Mouse (Mus musculus): ENCODE measurements around the gene Kif21a. TPM values are rescaled to one million over a fixed set of nuclear protein-coding genes. Genes with fewer than 3 reads are reported as not detected.

Gene Kif21a
- polyA plus RNA-seq, 1 experiment from 2014 or later: 13.3 TPM

DNA sequence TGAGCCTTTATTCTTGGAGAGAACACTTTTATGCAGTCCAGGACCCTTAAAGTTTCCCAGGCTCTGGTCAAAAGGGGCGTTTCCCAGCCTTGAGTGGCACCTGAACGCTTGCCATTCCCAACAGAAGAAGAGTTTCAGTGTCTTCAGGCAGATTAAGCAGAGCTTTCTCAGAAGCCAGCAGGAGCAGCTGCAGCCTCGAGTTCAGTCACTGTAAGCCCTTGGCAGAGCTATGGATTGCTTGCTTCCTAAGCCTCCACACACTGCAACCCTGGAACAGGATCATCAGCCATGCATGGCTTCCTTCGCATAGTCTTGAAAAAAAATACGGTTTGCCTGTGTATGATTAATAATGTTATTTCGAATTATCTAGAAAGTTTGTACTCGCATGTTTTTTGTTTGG, 14.1 kb upstream of the Kif21a start:
- DNase-seq (ENCODE audit: low spot score): no peak
- Histone ChIP-seq H3K4me3 (ENCODE audit: low read depth, low read length) (no peak overlapping the region), H3K4me1 (ENCODE audit: control insufficient read depth, insufficient read depth, low read length) (no peaks in the 10 kb centered on the region), H3K9me3 (replicated peaks; ENCODE audit: control insufficient read depth, low read length) (no peaks in the 10 kb centered on the region), H3K4me2 (ENCODE audit: low read depth, low read length) (no peak overlapping the region), H3K36me3 (replicated peaks; ENCODE audit: control insufficient read depth, insufficient read depth, low read depth, low read length) (no peaks in the 10 kb centered on the region), H3K27me3 (ENCODE audit: control insufficient read depth, insufficient read depth, low read length) (no peaks in the 10 kb centered on the region), H3K9ac (replicated peaks; ENCODE audit: low read length) (no peak overlapping the region), H3K27ac (replicated peaks; ENCODE audit: low read depth, low read length) (no peak overlapping the region)
- no peak for ATAC-seq (replicated peaks; ENCODE audit: insufficient number of reproducible peaks, low FRiP score, low TSS enrichment, low read depth)
- WGBS: 70% methylated on average over 7 of the region's 7 CpGs

DNA sequence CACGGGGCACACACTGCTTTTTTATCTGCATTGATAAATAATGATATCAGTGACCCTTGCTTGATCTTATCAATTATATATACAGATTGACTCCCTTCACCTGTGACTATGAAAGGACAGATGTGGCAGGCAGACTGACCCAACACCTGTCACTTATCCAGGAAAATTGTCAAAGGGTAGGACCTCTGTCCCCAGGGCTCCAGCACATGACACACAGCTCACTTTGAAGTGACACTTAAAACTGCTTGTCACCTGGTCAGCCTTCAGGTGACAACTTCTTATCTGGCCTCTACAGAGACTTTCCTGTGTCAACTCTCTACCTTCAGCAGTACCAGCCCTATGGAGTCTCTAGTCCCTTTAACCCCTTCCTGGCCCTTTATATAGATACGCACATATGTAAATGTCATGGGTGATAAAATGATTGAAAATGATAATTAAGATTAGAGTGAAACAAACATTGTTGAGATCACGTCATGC, 7.2 kb upstream of the Kif21a start:
- no peak for DNase-seq (ENCODE audit: low spot score)
- no peak overlapping the region for H3K27ac ChIP-seq (replicated peaks; ENCODE audit: low read depth, low read length)
- H3K4me1 ChIP-seq (ENCODE audit: control insufficient read depth, insufficient read depth, low read length): no peaks in the 10 kb centered on the region
- 65% methylated on average over 3 of the region's 3 CpGs for WGBS
- H3K4me3 ChIP-seq (ENCODE audit: low read depth, low read length): no peak overlapping the region
- H3K36me3 ChIP-seq (replicated peaks; ENCODE audit: control insufficient read depth, insufficient read depth, low read depth, low read length): no peaks in the 10 kb centered on the region
- H3K9me3 ChIP-seq (replicated peaks; ENCODE audit: control insufficient read depth, low read length): no peaks in the 10 kb centered on the region
- H3K9ac ChIP-seq (replicated peaks; ENCODE audit: low read length): no peak overlapping the region
- H3K27me3 ChIP-seq (ENCODE audit: control insufficient read depth, insufficient read depth, low read length): no peaks in the 10 kb centered on the region
- H3K4me2 ChIP-seq (ENCODE audit: low read depth, low read length): no peak overlapping the region
- ATAC-seq (replicated peaks; ENCODE audit: insufficient number of reproducible peaks, low FRiP score, low TSS enrichment, low read depth): no peak

DNA sequence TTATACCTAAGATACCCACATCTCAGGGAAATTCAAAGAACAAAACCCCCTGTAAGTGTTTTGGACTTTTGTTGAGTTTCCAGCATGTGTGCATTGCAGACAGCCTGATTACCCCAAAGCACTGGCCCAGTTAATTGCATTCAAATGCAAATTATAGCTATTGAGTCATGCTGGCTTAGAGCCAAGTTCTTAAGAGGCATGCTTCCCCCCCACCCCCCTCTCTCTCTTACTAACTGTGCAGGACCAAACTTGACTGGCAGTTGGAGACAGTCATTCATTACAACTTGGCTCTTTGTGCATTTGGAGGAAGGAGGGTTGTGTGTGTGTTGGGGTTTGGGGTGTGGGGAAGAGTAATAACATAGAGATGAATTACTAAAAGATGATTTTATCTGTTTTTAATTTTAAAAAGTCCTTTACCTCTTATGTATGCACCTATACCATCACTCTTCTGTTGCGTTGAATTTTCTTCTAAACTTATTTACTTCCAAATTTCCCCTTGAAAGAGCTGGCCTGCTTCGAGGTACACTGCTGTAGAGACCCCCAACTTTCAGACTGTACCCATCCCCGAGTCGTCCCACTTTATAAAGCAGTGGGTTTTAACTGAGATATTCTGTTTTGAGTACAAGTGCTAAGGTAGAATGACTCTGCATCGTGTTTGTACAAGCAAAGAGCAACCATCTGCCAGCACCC, 6.6 kb upstream of the Kif21a start:
- Histone ChIP-seq H3K9ac (replicated peaks; ENCODE audit: low read length) (no peak overlapping the region), H3K9me3 (replicated peaks; ENCODE audit: control insufficient read depth, low read length) (no peaks in the 10 kb centered on the region), H3K36me3 (replicated peaks; ENCODE audit: control insufficient read depth, insufficient read depth, low read depth, low read length) (no peaks in the 10 kb centered on the region), H3K4me1 (ENCODE audit: control insufficient read depth, insufficient read depth, low read length) (no peaks in the 10 kb centered on the region), H3K27ac (replicated peaks; ENCODE audit: low read depth, low read length) (no peak overlapping the region), H3K27me3 (ENCODE audit: control insufficient read depth, insufficient read depth, low read length) (no peaks in the 10 kb centered on the region), H3K4me3 (ENCODE audit: low read depth, low read length) (no peak overlapping the region), H3K4me2 (ENCODE audit: low read depth, low read length) (no peak overlapping the region)
- 46% methylated on average over 5 of the region's 5 CpGs for WGBS
- DNase-seq (ENCODE audit: low spot score) (peak; percentile 82), ATAC-seq (replicated peaks; ENCODE audit: insufficient number of reproducible peaks, low FRiP score, low TSS enrichment, low read depth) (peak; percentile 82)

DNA sequence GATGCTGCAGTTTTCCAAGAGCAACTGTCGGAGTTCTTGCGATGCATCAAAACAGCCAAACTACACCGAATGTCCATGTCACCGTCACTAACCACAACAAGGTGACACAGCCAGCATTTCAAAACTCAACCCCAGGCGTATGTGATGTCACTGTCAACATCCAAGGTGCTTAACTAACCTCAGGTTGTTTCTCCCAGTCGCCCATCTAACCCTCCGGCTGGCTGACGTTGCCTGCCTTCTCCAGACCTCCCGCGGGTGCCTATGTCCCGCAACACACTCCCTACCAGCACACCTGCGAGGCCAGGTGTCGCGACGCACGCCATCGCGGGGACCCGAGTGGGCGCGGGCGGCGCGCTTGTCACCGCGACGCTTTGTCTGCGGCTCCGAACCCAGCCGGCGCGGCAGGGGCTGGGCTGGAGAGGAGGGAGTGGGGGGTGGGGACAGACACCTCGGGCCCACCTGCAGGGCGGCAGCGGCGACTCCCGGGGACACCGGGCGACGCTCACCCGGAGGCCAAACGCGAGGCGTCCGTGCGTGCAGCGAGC, 725 bp downstream of the Kif21a start:
- Histone ChIP-seq H3K27me3 (ENCODE audit: control insufficient read depth, insufficient read depth, low read length) (no peaks in the 10 kb centered on the region), H3K4me3 (ENCODE audit: low read depth, low read length) (peak overlapping the region; percentile 77), H3K4me1 (ENCODE audit: control insufficient read depth, insufficient read depth, low read length) (no peaks in the 10 kb centered on the region), H3K36me3 (replicated peaks; ENCODE audit: control insufficient read depth, insufficient read depth, low read depth, low read length) (no peaks in the 10 kb centered on the region), H3K4me2 (ENCODE audit: low read depth, low read length) (peak overlapping the region; percentile 100), H3K27ac (replicated peaks; ENCODE audit: low read depth, low read length) (peak overlapping the region; percentile 11; the same call in 1 of the 2 replicates), H3K9me3 (replicated peaks; ENCODE audit: control insufficient read depth, low read length) (no peaks in the 10 kb centered on the region), H3K9ac (replicated peaks; ENCODE audit: low read length) (peak overlapping the region; percentile 58)
- DNase-seq (ENCODE audit: low spot score) (peak; percentile 26), ATAC-seq (replicated peaks; ENCODE audit: insufficient number of reproducible peaks, low FRiP score, low TSS enrichment, low read depth) (peak; percentile 30)
- WGBS: 2% methylated on average over 43 of the region's 47 CpGs

DNA sequence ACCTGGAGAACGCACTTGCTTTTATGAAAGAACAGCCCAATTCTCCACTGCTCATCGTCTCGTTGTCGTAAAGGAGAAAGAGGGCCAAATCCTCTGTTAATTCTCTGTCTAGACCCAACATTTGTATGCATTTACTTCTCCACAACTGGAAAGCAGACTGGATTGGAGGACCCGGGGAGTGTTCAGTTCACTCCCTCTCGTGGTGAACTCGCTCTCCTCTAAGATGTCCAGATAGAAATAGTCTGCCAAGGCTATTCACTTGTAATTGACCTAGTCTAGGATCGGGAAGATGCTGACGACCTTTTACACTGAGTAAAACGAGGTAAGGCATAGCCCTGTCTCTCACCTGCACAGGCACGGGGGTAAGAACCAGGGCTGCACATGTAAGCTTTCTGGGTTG, 2.1 kb downstream of the Kif21a start:
- Histone ChIP-seq H3K36me3 (replicated peaks; ENCODE audit: control insufficient read depth, insufficient read depth, low read depth, low read length) (no peaks in the 10 kb centered on the region), H3K27ac (replicated peaks; ENCODE audit: low read depth, low read length) (no peak overlapping the region), H3K9me3 (replicated peaks; ENCODE audit: control insufficient read depth, low read length) (no peaks in the 10 kb centered on the region), H3K27me3 (ENCODE audit: control insufficient read depth, insufficient read depth, low read length) (no peaks in the 10 kb centered on the region), H3K4me2 (ENCODE audit: low read depth, low read length) (no peak overlapping the region), H3K9ac (replicated peaks; ENCODE audit: low read length) (no peak overlapping the region), H3K4me1 (ENCODE audit: control insufficient read depth, insufficient read depth, low read length) (no peaks in the 10 kb centered on the region), H3K4me3 (ENCODE audit: low read depth, low read length) (no peak overlapping the region)
- ATAC-seq (replicated peaks; ENCODE audit: insufficient number of reproducible peaks, low FRiP score, low TSS enrichment, low read depth): no peak
- WGBS: 82% methylated on average over 11 of the region's 11 CpGs
- DNase-seq (ENCODE audit: low spot score): no peak

DNA sequence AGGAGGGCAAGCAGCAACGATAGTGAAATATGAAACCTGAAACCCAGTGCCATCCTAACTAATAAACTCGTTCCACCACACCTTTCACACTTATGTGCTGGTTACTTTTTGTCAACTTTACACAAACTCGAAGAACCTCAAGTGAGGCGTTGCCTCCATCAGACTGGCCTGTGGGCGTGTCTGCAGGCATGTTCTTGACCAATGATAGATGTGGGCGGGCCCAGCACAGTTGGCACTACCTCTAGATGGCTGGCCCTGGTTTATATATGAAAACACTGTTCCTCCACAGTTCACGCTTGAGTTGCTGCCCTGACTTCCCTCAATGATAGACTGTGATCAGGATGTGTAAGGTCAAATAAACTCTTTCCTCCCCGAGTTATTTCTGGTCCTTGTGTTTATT, 3.2 kb downstream of the Kif21a start:
- 75% methylated on average over 8 of the region's 8 CpGs for WGBS
- no peaks in the 10 kb centered on the region for H3K36me3 ChIP-seq (replicated peaks; ENCODE audit: control insufficient read depth, insufficient read depth, low read depth, low read length)
- no peak for ATAC-seq (replicated peaks; ENCODE audit: insufficient number of reproducible peaks, low FRiP score, low TSS enrichment, low read depth)

GRCm38 (mm10) chr15:91043263-91043662, 6.5 kb downstream of the Kif21a start:
- H3K27ac ChIP-seq (replicated peaks; ENCODE audit: low read depth, low read length): no peak overlapping the region
- H3K27me3 ChIP-seq (ENCODE audit: control insufficient read depth, insufficient read depth, low read length): no peaks in the 10 kb centered on the region
- no peak overlapping the region for H3K9ac ChIP-seq (replicated peaks; ENCODE audit: low read length)
- DNase-seq (ENCODE audit: low spot score): no peak
- no peaks in the 10 kb centered on the region for H3K4me1 ChIP-seq (ENCODE audit: control insufficient read depth, insufficient read depth, low read length)
- no peaks in the 10 kb centered on the region for H3K36me3 ChIP-seq (replicated peaks; ENCODE audit: control insufficient read depth, insufficient read depth, low read depth, low read length)
- ATAC-seq (replicated peaks; ENCODE audit: insufficient number of reproducible peaks, low FRiP score, low TSS enrichment, low read depth): no peak
- WGBS: 92% methylated on average over 4 of the region's 4 CpGs
- H3K4me2 ChIP-seq (ENCODE audit: low read depth, low read length): no peak overlapping the region
- H3K4me3 ChIP-seq (ENCODE audit: low read depth, low read length): no peak overlapping the region
- no peaks in the 10 kb centered on the region for H3K9me3 ChIP-seq (replicated peaks; ENCODE audit: control insufficient read depth, low read length)

More for the DNA sequence above, 3.2 kb downstream of the Kif21a start:
- DNase-seq (ENCODE audit: low spot score): peak; percentile 18
- H3K4me3 ChIP-seq (ENCODE audit: low read depth, low read length): no peak overlapping the region
- no peaks in the 10 kb centered on the region for H3K27me3 ChIP-seq (ENCODE audit: control insufficient read depth, insufficient read depth, low read length)
- H3K27ac ChIP-seq (replicated peaks; ENCODE audit: low read depth, low read length): no peak overlapping the region
- H3K4me1 ChIP-seq (ENCODE audit: control insufficient read depth, insufficient read depth, low read length): no peaks in the 10 kb centered on the region
- no peak overlapping the region for H3K4me2 ChIP-seq (ENCODE audit: low read depth, low read length)
- H3K9me3 ChIP-seq (replicated peaks; ENCODE audit: control insufficient read depth, low read length): no peaks in the 10 kb centered on the region
- no peak overlapping the region for H3K9ac ChIP-seq (replicated peaks; ENCODE audit: low read length)

DNA sequence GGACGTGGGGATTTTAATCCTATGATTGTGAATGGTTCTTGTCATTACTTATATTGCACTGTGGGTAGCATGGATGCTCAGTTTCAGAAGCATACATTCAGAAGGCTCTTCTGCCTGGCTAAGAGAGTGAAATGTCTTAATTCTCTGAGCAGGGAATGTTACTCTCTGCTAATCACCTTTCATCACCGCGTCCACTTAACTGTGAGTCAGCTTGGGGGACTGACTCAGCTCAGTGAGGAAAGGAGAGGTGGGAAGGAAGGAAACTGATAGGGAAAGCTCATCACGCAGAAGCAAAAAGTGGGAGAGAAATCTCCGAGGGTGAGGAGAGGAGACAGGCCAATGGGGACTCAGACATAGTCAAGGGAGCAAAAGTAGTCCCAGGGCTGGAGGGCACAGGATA, 10.9 kb downstream of the Kif21a start:
- H3K4me1 ChIP-seq (ENCODE audit: control insufficient read depth, insufficient read depth, low read length): no peaks in the 10 kb centered on the region
- no peak for DNase-seq (ENCODE audit: low spot score)
- no peak overlapping the region for H3K9ac ChIP-seq (replicated peaks; ENCODE audit: low read length)
- H3K9me3 ChIP-seq (replicated peaks; ENCODE audit: control insufficient read depth, low read length): no peaks in the 10 kb centered on the region
- no peak overlapping the region for H3K4me3 ChIP-seq (ENCODE audit: low read depth, low read length)
- no peaks in the 10 kb centered on the region for H3K27me3 ChIP-seq (ENCODE audit: control insufficient read depth, insufficient read depth, low read length)
- no peaks in the 10 kb centered on the region for H3K36me3 ChIP-seq (replicated peaks; ENCODE audit: control insufficient read depth, insufficient read depth, low read depth, low read length)
- ATAC-seq (replicated peaks; ENCODE audit: insufficient number of reproducible peaks, low FRiP score, low TSS enrichment, low read depth): no peak
- WGBS: 79% methylated on average over 5 of the region's 5 CpGs
- no peak overlapping the region for H3K4me2 ChIP-seq (ENCODE audit: low read depth, low read length)
- no peak overlapping the region for H3K27ac ChIP-seq (replicated peaks; ENCODE audit: low read depth, low read length)
